Mouse (Mus musculus) CH12.LX (cell line): Measurements from ENCODE around the gene Itga9. TPM values are rescaled to one million over a fixed set of nuclear protein-coding genes. Genes with fewer than 3 reads are reported as not detected.

Source experiments
- DNase-seq: peaks from one replicate; pipeline ENCODE4 v3.0.0-alpha.2; 2013; ENCODE audit errors: extremely low read depth
- H3K27ac ChIP-seq: 2 replicates; pipeline ENCODE4 v1.5.1; 2012; ENCODE audit warnings: low read depth, mild to moderate bottlenecking, control low read depth, moderate library complexity; ENCODE audit not compliant: insufficient read depth
- H3K27me3 ChIP-seq: replicated peaks from 2 replicates; pipeline ENCODE3; 2012; ENCODE audit warnings: inconsistent platforms
- H3K36me3 ChIP-seq, 2 experiments: replicated peaks in 1 of 2; 2 replicates each; pipeline versions ENCODE3 to v1.6.1; 2012; ENCODE audit warnings: inconsistent platforms in 1 of 2, low read length in 1 of 2, mild to moderate bottlenecking in 1 of 2, mixed read lengths in 1 of 2, moderate library complexity in 1 of 2; ENCODE audit not compliant: control insufficient read depth in 1 of 2, insufficient read depth in 1 of 2
- H3K4me1 ChIP-seq, 2 experiments: 2 replicates each; pipeline ENCODE4 v1.6.1; 2012; ENCODE audit warnings: inconsistent platforms in 1 of 2, moderate library complexity in 1 of 2; ENCODE audit not compliant: insufficient read depth in 2 of 2, control insufficient read depth in 1 of 2
- H3K4me2 ChIP-seq: 2 replicates; pipeline ENCODE4 v1.6.1; 2012; ENCODE audit warnings: low read depth, mild to moderate bottlenecking, control low read depth; ENCODE audit not compliant: poor library complexity, insufficient read depth, severe bottlenecking
- H3K4me3 ChIP-seq, 3 experiments: fragments of 150-350 bp in 1 of 3; sonication (generic) in 1 of 3; replicated peaks in 1 of 3; 2 replicates each; pipeline versions ENCODE3 to v1.5.1; 2011 to 2012; ENCODE audit warnings: low read depth in 2 of 3, low read length in 2 of 3, mild to moderate bottlenecking in 2 of 3, moderate library complexity in 2 of 3, control low read depth in 1 of 3, improper control_type of control experiment in 1 of 3, inconsistent platforms in 1 of 3, mixed read lengths in 1 of 3; ENCODE audit not compliant: poor library complexity in 1 of 3
- H3K79me2 ChIP-seq: replicated peaks from 2 replicates; pipeline ENCODE4 v1.6.1; 2012; ENCODE audit warnings: mild to moderate bottlenecking, moderate library complexity; ENCODE audit not compliant: control insufficient read depth, poor library complexity, insufficient read depth, severe bottlenecking; ENCODE audit errors: extremely low read depth
- H3K9ac ChIP-seq: 2 replicates; pipeline ENCODE4 v1.6.1; 2012; ENCODE audit warnings: low read depth, mild to moderate bottlenecking, control low read depth, moderate library complexity; ENCODE audit not compliant: insufficient read depth
- H3K9me3 ChIP-seq: replicated peaks from 2 replicates; pipeline ENCODE3; 2012; ENCODE audit warnings: low read length, inconsistent platforms, mixed read lengths
- CHD1 ChIP-seq: IDR thresholded peaks from 2 replicates; pipeline ENCODE4 v1.6.1; 2012; ENCODE audit warnings: low read depth, low read length, improper control_type of control experiment, inconsistent platforms
- CHD2 ChIP-seq: IDR thresholded peaks from 2 replicates; pipeline ENCODE4 v1.6.1; 2011; ENCODE audit warnings: low read length, improper control_type of control experiment
- E2F4 ChIP-seq: IDR thresholded peaks from 2 replicates; pipeline ENCODE4 v1.6.1; 2011; ENCODE audit warnings: low read depth, low read length, improper control_type of control experiment; ENCODE audit not compliant: insufficient replicate concordance
- ELF1 ChIP-seq: IDR thresholded peaks from 2 replicates; pipeline ENCODE4 v1.6.1; 2014; ENCODE audit warnings: low read depth, mild to moderate bottlenecking, inconsistent platforms, low read length, improper control_type of control experiment
- EP300 ChIP-seq: IDR thresholded peaks from 2 replicates; pipeline ENCODE4 v1.6.1; 2011; ENCODE audit warnings: low read length, improper control_type of control experiment
- HCFC1 ChIP-seq: IDR thresholded peaks from 2 replicates; pipeline ENCODE4 v1.6.1; 2012; ENCODE audit warnings: low read depth, mild to moderate bottlenecking, inconsistent platforms, low read length, improper control_type of control experiment
- IRF4 ChIP-seq: IDR thresholded peaks from 2 replicates; pipeline ENCODE4 v1.6.1; 2014; ENCODE audit warnings: low read depth, mild to moderate bottlenecking, inconsistent platforms, low read length, improper control_type of control experiment
- JUN ChIP-seq: IDR thresholded peaks from 2 replicates; pipeline ENCODE4 v1.6.1; 2011; ENCODE audit warnings: low read depth, mild to moderate bottlenecking, low read length, improper control_type of control experiment, moderate library complexity; ENCODE audit not compliant: insufficient read depth
- JUND ChIP-seq: conservative IDR thresholded peaks from 2 replicates; pipeline ENCODE4 v1.6.1; 2011; ENCODE audit warnings: low read depth, low read length, improper control_type of control experiment
- MAFK ChIP-seq: IDR thresholded peaks from 2 replicates; pipeline ENCODE4 v1.6.1; 2011; ENCODE audit warnings: low read length, improper control_type of control experiment; ENCODE audit not compliant: insufficient replicate concordance
- MAZ ChIP-seq: IDR thresholded peaks from 2 replicates; pipeline ENCODE4 v1.6.1; 2012; ENCODE audit warnings: low read depth, mild to moderate bottlenecking, inconsistent platforms, low read length, improper control_type of control experiment, moderate library complexity
- MEF2A ChIP-seq: IDR thresholded peaks from 2 replicates; pipeline ENCODE4 v1.6.1; 2014; ENCODE audit warnings: low read depth, mild to moderate bottlenecking, inconsistent platforms, low read length, improper control_type of control experiment, borderline replicate concordance
- MXI1 ChIP-seq: IDR thresholded peaks from 2 replicates; pipeline ENCODE4 v1.6.1; 2011; ENCODE audit warnings: mild to moderate bottlenecking, low read depth, low read length, improper control_type of control experiment
- MYC ChIP-seq: IDR thresholded peaks from 2 replicates; pipeline ENCODE4 v1.6.1; 2011; ENCODE audit warnings: low read depth, mild to moderate bottlenecking, improper control_type of control experiment, low read length
- NELFE ChIP-seq: IDR thresholded peaks from 2 replicates; pipeline ENCODE4 v1.6.1; 2011; ENCODE audit warnings: low read depth, low read length, improper control_type of control experiment
- NRF1 ChIP-seq: IDR thresholded peaks from 2 replicates; pipeline ENCODE4 v1.6.1; 2014; ENCODE audit warnings: low read depth, mild to moderate bottlenecking, inconsistent platforms, low read length, improper control_type of control experiment, moderate library complexity
- PAX5 ChIP-seq: IDR thresholded peaks from 2 replicates; pipeline ENCODE4 v1.6.1; 2012; ENCODE audit warnings: low read length, inconsistent platforms, mixed read lengths
- POLR2A ChIP-seq: IDR thresholded peaks from 2 replicates; pipeline ENCODE4 v1.6.1; 2011; ENCODE audit warnings: low read depth, mild to moderate bottlenecking, improper control_type of control experiment, low read length
- RAD21 ChIP-seq: IDR thresholded peaks from 2 replicates; pipeline ENCODE4 v1.6.1; 2011; ENCODE audit warnings: low read depth, mild to moderate bottlenecking, low read length, improper control_type of control experiment, moderate library complexity
- RCOR1 ChIP-seq: conservative IDR thresholded peaks from 2 replicates; pipeline ENCODE4 v1.6.1; 2012; ENCODE audit warnings: low read depth, mild to moderate bottlenecking, inconsistent platforms, low read length, improper control_type of control experiment
- TCF12 ChIP-seq: IDR thresholded peaks from 2 replicates; pipeline ENCODE4 v1.6.1; 2014; ENCODE audit warnings: low read depth, mild to moderate bottlenecking, inconsistent platforms, low read length, improper control_type of control experiment
- UBTF ChIP-seq: IDR thresholded peaks from 2 replicates; pipeline ENCODE4 v1.6.1; 2012; ENCODE audit warnings: low read depth, mild to moderate bottlenecking, inconsistent platforms, low read length, improper control_type of control experiment, moderate library complexity
- USF2 ChIP-seq: conservative IDR thresholded peaks from 2 replicates; pipeline ENCODE4 v1.6.1; 2011; ENCODE audit warnings: low read depth, low read length, improper control_type of control experiment
- ZKSCAN1 ChIP-seq: IDR thresholded peaks from 2 replicates; pipeline ENCODE4 v1.6.1; 2012; ENCODE audit warnings: low read depth, inconsistent platforms, low read length, improper control_type of control experiment, borderline replicate concordance
- ZMIZ1 ChIP-seq: IDR thresholded peaks from 2 replicates; pipeline ENCODE4 v1.6.1; 2012; ENCODE audit warnings: low read depth, mild to moderate bottlenecking, inconsistent platforms, low read length, improper control_type of control experiment
- dilution Hi-C: fragments of 300-500 bp; cut with MboI; formaldehyde crosslinking; loops from 2 replicates; pipeline ENCODE4 v1.14.3; 2020; ENCODE audit warnings: low sequenced_read_pairs; ENCODE audit not compliant: extremely low pct_unique_long_range_greater_than_20kb, extremely low pct_ligation_motif_present
- in situ Hi-C: fragments of 300-500 bp; cut with MboI; formaldehyde crosslinking; loops from 3 replicates; pipeline ENCODE4 v1.14.3; 2019; ENCODE audit warnings: low sequenced_read_pairs, low pct_ligation_motif_present, low pct_unique_long_range_greater_than_20kb, mixed read lengths
- polyA plus RNA-seq: library from polyadenylated mRNA; unstranded; fragments of >175 nt; gene quantifications from 2 replicates; pipeline ENCODE4 v1.2.1, GENCODE M21; 2012; ENCODE audit warnings: low read depth; ENCODE audit not compliant: insufficient read length
- total RNA-seq, 2 experiments: library from RNA; depleted of rRNA; stranded (reverse); fragments of 300-350 nt in 1 of 2; fragments of >200 nt in 1 of 2; gene quantifications; 2 replicates each; pipeline ENCODE4 v1.2.3; 2012 to 2014

Itga9 gene
- total and polyA plus RNA-seq, 3 experiments: 0.19 TPM; not detected in 2

GRCm38 (mm10) chr9:118730172-118730571, 123.7 kb downstream of the Itga9 start:
- no peaks in the 10 kb centered on the region for H3K79me2 ChIP-seq
- H3K9me3 ChIP-seq: peaks cover 2% of the 10 kb centered on the region
- in situ Hi-C loops: no loop called here
- TF ChIP-seq TCF12: no peak
- no peak for TF ChIP-seq USF2
- TF ChIP-seq POLR2A: no peak
- TF ChIP-seq NELFE: no peak
- TF ChIP-seq RAD21: no peak
- TF ChIP-seq PAX5: no peak
- TF ChIP-seq UBTF: no peak
- TF ChIP-seq HCFC1: no peak
- TF ChIP-seq IRF4: no peak
- no peak for TF ChIP-seq CHD2
- TF ChIP-seq EP300: no peak
- no peak for TF ChIP-seq MAFK
- no peak for TF ChIP-seq MAZ
- no peak for TF ChIP-seq NRF1
- no peak for TF ChIP-seq ZKSCAN1
- no peak for TF ChIP-seq MYC
- no peak for TF ChIP-seq E2F4
- no peak for TF ChIP-seq MXI1
- TF ChIP-seq, all 38 proteins: peak for 0
- H3K36me3 ChIP-seq: no peaks in the 10 kb centered on the region
- H3K4me2 ChIP-seq: no peak overlapping the region
- dilution Hi-C loops: no loop called here
- H3K4me1 ChIP-seq: peaks cover 3 to 57% of the 10 kb centered on the region in 2 experiments; a peak in 2 of 4 replicates
- DNase-seq: no peak
- H3K9ac ChIP-seq: no peak overlapping the region
- no peak overlapping the region for H3K27ac ChIP-seq
- no peak overlapping the region for H3K4me3 ChIP-seq
- no peaks in the 10 kb centered on the region for H3K27me3 ChIP-seq

GRCm38 (mm10) chr9:118730871-118731390, 124.4 kb downstream of the Itga9 start:
- Histone ChIP-seq H3K27ac (no peak overlapping the region), H3K9ac (no peak overlapping the region), H3K27me3 (no peaks in the 10 kb centered on the region), H3K36me3 (no peaks in the 10 kb centered on the region), H3K4me1 (peaks cover 3 to 49% of the 10 kb centered on the region in 2 experiments; a peak in 2 of 4 replicates), H3K4me2 (no peak overlapping the region), H3K79me2 (no peaks in the 10 kb centered on the region), H3K9me3 (peaks cover 2% of the 10 kb centered on the region), H3K4me3 (no peak overlapping the region)
- dilution Hi-C loops: no loop called here
- in situ Hi-C loops: no loop called here
- no peak for DNase-seq
- TF ChIP-seq RCOR1: no peak
- no peak for TF ChIP-seq NELFE
- no peak for TF ChIP-seq JUN
- no peak for TF ChIP-seq POLR2A
- no peak for TF ChIP-seq MYC
- TF ChIP-seq UBTF: no peak
- no peak for TF ChIP-seq JUND
- TF ChIP-seq CHD2: no peak
- no peak for TF ChIP-seq ZMIZ1
- TF ChIP-seq IRF4: no peak
- no peak for TF ChIP-seq MAFK
- no peak for TF ChIP-seq E2F4
- TF ChIP-seq ELF1: no peak
- TF ChIP-seq ZKSCAN1: no peak
- no peak for TF ChIP-seq MEF2A
- no peak for TF ChIP-seq CHD1
